Comparison of ENCODE assay signal across 24 mouse cellular contexts in genomic region chr19:53305621-53306020, GRCm38 (mm10). TPM values are rescaled to one million over a fixed set of nuclear protein-coding genes. Genes with fewer than 3 reads are reported as not detected.
DNase-seq lines count a peak whose midpoint lies in the region; ATAC-seq lines count a peak whose summit lies in the region.
"Had no signal": no experiment of that assay in that cellular context is flagged by ENCODE, and none has a peak within 500 bp of the region (broad histone marks: within the 10 kb centered on the region; RNA-seq: fewer than 3 reads in every experiment).

No protein-coding gene starts in this region.

- H3K9ac ChIP-seq in forebrain, embryonic 15.5 days (replicated peaks): no peak overlapping the region
- no peak overlapping the region for H3K9ac ChIP-seq in kidney, embryonic 14.5 days (ENCODE audit: low read depth, low read length)
- no peak overlapping the region for H3K9ac ChIP-seq in midbrain, embryonic 11.5 days (ENCODE audit: low read length)
- H3K9ac ChIP-seq: embryonic facial prominence, embryonic 15.5 days; forebrain, embryonic 12.5 days; hindbrain, embryonic 14.5 days had no signal

- WGBS in forebrain, embryonic 10.5 days: 86% methylated on average over 8 of the region's 8 CpGs
- WGBS in forebrain, embryonic 15.5 days: 84% methylated on average over 8 of the region's 8 CpGs
- 87% methylated on average over 8 of the region's 8 CpGs for WGBS in kidney, embryonic 14.5 days
- WGBS in midbrain, embryonic 10.5 days: 92% methylated on average over 8 of the region's 8 CpGs
- WGBS in midbrain, embryonic 11.5 days: 87% methylated on average over 8 of the region's 8 CpGs

- H3K27me3 ChIP-seq in forebrain, embryonic 10.5 days (ENCODE audit: poor library complexity, severe bottlenecking): no peaks in the 10 kb centered on the region
- no peaks in the 10 kb centered on the region for H3K27me3 ChIP-seq in forebrain, embryonic 15.5 days
- no peaks in the 10 kb centered on the region for H3K27me3 ChIP-seq in kidney, embryonic 14.5 days (ENCODE audit: control insufficient read depth, insufficient read depth, low read length)
- no peaks in the 10 kb centered on the region for H3K27me3 ChIP-seq in midbrain, embryonic 10.5 days (ENCODE audit: low read depth, poor library complexity, severe bottlenecking)
- no peaks in the 10 kb centered on the region for H3K27me3 ChIP-seq in midbrain, embryonic 11.5 days (ENCODE audit: control insufficient read depth, insufficient read depth, low read length)
- H3K27me3 ChIP-seq: embryonic facial prominence, embryonic 15.5 days; forebrain, embryonic 12.5 days had no signal

- peak overlapping the region; percentile 58 for H3K27ac ChIP-seq in forebrain, embryonic 10.5 days
- no peak overlapping the region for H3K27ac ChIP-seq in forebrain, embryonic 15.5 days (replicated peaks)
- no peak overlapping the region for H3K27ac ChIP-seq in kidney, embryonic 14.5 days (ENCODE audit: low read depth, low read length)
- H3K27ac ChIP-seq in midbrain, embryonic 10.5 days (replicated peaks): peak overlapping the region; percentile 33; the same call in 1 of the 2 replicates
- H3K27ac ChIP-seq in midbrain, embryonic 11.5 days (ENCODE audit: low read depth, low read length): no peak overlapping the region
- H3K27ac ChIP-seq: embryonic facial prominence, embryonic 15.5 days; forebrain, embryonic 12.5 days; gastrocnemius, adult 2 months; heart, embryonic 10.5 days; hindbrain, embryonic 14.5 days had no signal

- peaks cover 39% of the 10 kb centered on the region for H3K4me1 ChIP-seq in forebrain, embryonic 10.5 days
- H3K4me1 ChIP-seq in forebrain, embryonic 15.5 days: peaks cover 9% of the 10 kb centered on the region
- H3K4me1 ChIP-seq in kidney, embryonic 14.5 days (ENCODE audit: control insufficient read depth, insufficient read depth, low read length): peaks cover 9% of the 10 kb centered on the region; the same call in 1 of the 2 replicates
- H3K4me1 ChIP-seq in midbrain, embryonic 10.5 days: peaks cover 29% of the 10 kb centered on the region
- H3K4me1 ChIP-seq in midbrain, embryonic 11.5 days (ENCODE audit: control insufficient read depth, insufficient read depth, low read length): peaks cover 9% of the 10 kb centered on the region

- no peak overlapping the region for H3K4me2 ChIP-seq in forebrain, embryonic 15.5 days (replicated peaks)
- no peak overlapping the region for H3K4me2 ChIP-seq in kidney, embryonic 14.5 days (replicated peaks; ENCODE audit: low read depth, low read length)
- no peak overlapping the region for H3K4me2 ChIP-seq in midbrain, embryonic 11.5 days
- H3K4me2 ChIP-seq: embryonic facial prominence, embryonic 15.5 days; forebrain, embryonic 12.5 days; hindbrain, embryonic 14.5 days had no signal

- no peaks in the 10 kb centered on the region for H3K9me3 ChIP-seq in forebrain, embryonic 10.5 days
- no peaks in the 10 kb centered on the region for H3K9me3 ChIP-seq in forebrain, embryonic 15.5 days
- H3K9me3 ChIP-seq in kidney, embryonic 14.5 days (ENCODE audit: control insufficient read depth, low read length): no peaks in the 10 kb centered on the region
- no peaks in the 10 kb centered on the region for H3K9me3 ChIP-seq in midbrain, embryonic 10.5 days (replicated peaks)
- no peaks in the 10 kb centered on the region for H3K9me3 ChIP-seq in midbrain, embryonic 11.5 days (ENCODE audit: control insufficient read depth, low read length)
- H3K9me3 ChIP-seq: embryonic facial prominence, embryonic 15.5 days; forebrain, embryonic 12.5 days; G1E; heart, embryonic 10.5 days had no signal

- no peaks in the 10 kb centered on the region for H3K36me3 ChIP-seq in forebrain, embryonic 10.5 days (replicated peaks)
- H3K36me3 ChIP-seq in forebrain, embryonic 15.5 days: no peaks in the 10 kb centered on the region
- no peaks in the 10 kb centered on the region for H3K36me3 ChIP-seq in kidney, embryonic 14.5 days (ENCODE audit: control insufficient read depth, insufficient read depth, low read length)
- no peaks in the 10 kb centered on the region for H3K36me3 ChIP-seq in midbrain, embryonic 10.5 days
- H3K36me3 ChIP-seq in midbrain, embryonic 11.5 days (ENCODE audit: control insufficient read depth, insufficient read depth, low read length): no peaks in the 10 kb centered on the region
- H3K36me3 ChIP-seq: embryonic facial prominence, embryonic 15.5 days; forebrain, embryonic 12.5 days; G1E; heart, embryonic 10.5 days had no signal

- no peak for ATAC-seq in forebrain, embryonic 15.5 days (replicated peaks)
- no peak for ATAC-seq in kidney, embryonic 14.5 days (ENCODE audit: low FRiP score, low TSS enrichment)
- no peak for ATAC-seq in midbrain, embryonic 11.5 days (ENCODE audit: low FRiP score)
- ATAC-seq: CD4-positive, CD25-positive, alpha-beta regulatory T cell, adult 4 months had no signal

- H3K4me3 ChIP-seq in forebrain, embryonic 10.5 days: no peak overlapping the region
- no peak overlapping the region for H3K4me3 ChIP-seq in forebrain, embryonic 15.5 days
- H3K4me3 ChIP-seq in kidney, embryonic 14.5 days (ENCODE audit: low read length): no peak overlapping the region
- H3K4me3 ChIP-seq in midbrain, embryonic 10.5 days: no peak overlapping the region
- H3K4me3 ChIP-seq in midbrain, embryonic 11.5 days (ENCODE audit: low read depth, low read length): no peak overlapping the region
- H3K4me3 ChIP-seq: embryonic facial prominence, embryonic 15.5 days; erythroblast, embryonic 14.5 days; forebrain, embryonic 12.5 days; gastrocnemius, adult 2 months; heart, embryonic 10.5 days had no signal

- no peak for DNase-seq in forebrain, embryonic 10.5 days (ENCODE audit: extremely low spot score, low spot score)
- DNase-seq in kidney, adult 11 months: peak; percentile 31
- no peak for DNase-seq in midbrain, embryonic 10.5 days (ENCODE audit: low spot score)
- no peak for DNase-seq in midbrain, embryonic 11.5 days (ENCODE audit: low spot score, missing footprints)
- no peak for DNase-seq in left cerebral cortex, adult 9 months (ENCODE audit: low spot score in 2 of 2)
- no peak for DNase-seq in embryo, embryonic 11 days
- DNase-seq: adrenal gland, adult 8-10 months; adrenal gland, postnatal 36 days; B cell, adult 2 months; cerebellum, adult 2 months; cerebellum, postnatal 10 days; gastrocnemius, adult 2 months; gastrocnemius, postnatal 25 days; heart, postnatal 10 days; heart, postnatal 4 days had no signal

RNA-seq across cellular contexts. Expression of gene Mxi1, which starts 4.7 kb away (rescaled TPM):
- polyA plus RNA-seq in forebrain, embryonic 10.5 days (2016; fragmentation: Nextera tagmentation; extraction: Ambion mirVana): 16.1 and 20.7 TPM in 2 replicates
- 62.0 and 68.4 TPM in 2 replicates for polyA plus RNA-seq in forebrain, embryonic 15.5 days (2015; fragmentation: Nextera tagmentation; extraction: Ambion mirVana)
- 31.0 and 42.5 TPM in 2 replicates for polyA plus RNA-seq in kidney, embryonic 14.5 days (2014; fragmentation: Nextera tagmentation; extraction: Ambion mirVana)
- 19.7 and 28.5 TPM in 2 replicates for polyA plus RNA-seq in midbrain, embryonic 10.5 days (2016; fragmentation: Nextera tagmentation; extraction: Ambion mirVana)
- 59.0 and 59.1 TPM in 2 replicates for polyA plus RNA-seq in midbrain, embryonic 11.5 days (2014; fragmentation: Nextera tagmentation; extraction: Ambion mirVana)

Comparison
In these comparisons a context has a peak if more than half of its experiments do, and no peak if none do; other contexts are left out.
1. H3K27ac ChIP-seq: peak in forebrain, embryonic 10.5 days (single experiment) and midbrain, embryonic 10.5 days (single experiment); none in forebrain, embryonic 15.5 days (single experiment), kidney, embryonic 14.5 days (single experiment) and midbrain, embryonic 11.5 days (single experiment).